Mouse (Mus musculus): ENCODE data around the gene Rere. TPM values are rescaled to one million over a fixed set of nuclear protein-coding genes. Genes with fewer than 3 reads are reported as not detected.
A peak's percentile ranks its signal among the peaks of the same experiment; 100 is the strongest.

The Rere gene
- polyA plus RNA-seq, 1 experiment from 2014 or later = 23.1 TPM

- no peak for ATAC-seq (ENCODE audit: insufficient read depth, low FRiP score)
- 30% methylated on average over 3 of the region's 3 CpGs for WGBS
- H3K9ac ChIP-seq (ENCODE audit: low read length) = no peak overlapping the region
- peak overlapping the region; percentile 57; the same call in 1 of the 2 replicates for H3K27ac ChIP-seq (ENCODE audit: low read length)
- peaks cover 70% of the 10 kb centered on the region for H3K4me1 ChIP-seq (ENCODE audit: control insufficient read depth, insufficient read depth, low read length)
- H3K4me3 ChIP-seq (replicated peaks; ENCODE audit: low read length) = no peak overlapping the region
- no peaks in the 10 kb centered on the region for H3K9me3 ChIP-seq (replicated peaks; ENCODE audit: control insufficient read depth, low read length)
- no peaks in the 10 kb centered on the region for H3K27me3 ChIP-seq (ENCODE audit: control insufficient read depth, insufficient read depth, low read length)
- no peak overlapping the region for H3K4me2 ChIP-seq (ENCODE audit: low read depth, low read length)
- no peaks in the 10 kb centered on the region for H3K36me3 ChIP-seq (ENCODE audit: control insufficient read depth, insufficient read depth, low read length)
These were observed 309.3 kb downstream of the Rere start for GRCm38 (mm10) chr4:150590621-150591282.

GRCm38 (mm10) chr4:150591602-150592001 lies 310.2 kb downstream of the Rere start:
- Histone ChIP-seq H3K9ac (ENCODE audit: low read length) (peak overlapping the region; percentile 13; the same call in 1 of the 2 replicates), H3K4me3 (replicated peaks; ENCODE audit: low read length) (no peak overlapping the region), H3K4me1 (ENCODE audit: control insufficient read depth, insufficient read depth, low read length) (peaks cover 67% of the 10 kb centered on the region), H3K27ac (ENCODE audit: low read length) (peak overlapping the region; percentile 57), H3K4me2 (ENCODE audit: low read depth, low read length) (no peak overlapping the region), H3K9me3 (replicated peaks; ENCODE audit: control insufficient read depth, low read length) (no peaks in the 10 kb centered on the region), H3K36me3 (ENCODE audit: control insufficient read depth, insufficient read depth, low read length) (no peaks in the 10 kb centered on the region), H3K27me3 (ENCODE audit: control insufficient read depth, insufficient read depth, low read length) (no peaks in the 10 kb centered on the region)
- ATAC-seq (ENCODE audit: insufficient read depth, low FRiP score) = no peak
- 39% methylated on average over 4 of the region's 4 CpGs for WGBS

GRCm38 (mm10) chr4:150592087-150592486 lies 310.6 kb downstream of the Rere start:
- Histone ChIP-seq H3K4me1 (ENCODE audit: control insufficient read depth, insufficient read depth, low read length) (peaks cover 62% of the 10 kb centered on the region), H3K27me3 (ENCODE audit: control insufficient read depth, insufficient read depth, low read length) (no peaks in the 10 kb centered on the region), H3K9ac (ENCODE audit: low read length) (no peak overlapping the region), H3K4me3 (replicated peaks; ENCODE audit: low read length) (no peak overlapping the region), H3K27ac (ENCODE audit: low read length) (peak overlapping the region; percentile 57; the same call in 1 of the 2 replicates), H3K4me2 (ENCODE audit: low read depth, low read length) (no peak overlapping the region), H3K36me3 (ENCODE audit: control insufficient read depth, insufficient read depth, low read length) (no peaks in the 10 kb centered on the region), H3K9me3 (replicated peaks; ENCODE audit: control insufficient read depth, low read length) (no peaks in the 10 kb centered on the region)
- ATAC-seq (ENCODE audit: insufficient read depth, low FRiP score) = no peak
- WGBS = 50% methylated on average over 6 of the region's 6 CpGs

- Histone ChIP-seq H3K9ac (ENCODE audit: low read length) (no peak overlapping the region), H3K27me3 (ENCODE audit: control insufficient read depth, insufficient read depth, low read length) (no peaks in the 10 kb centered on the region), H3K4me2 (ENCODE audit: low read depth, low read length) (no peak overlapping the region), H3K4me3 (replicated peaks; ENCODE audit: low read length) (no peak overlapping the region), H3K36me3 (ENCODE audit: control insufficient read depth, insufficient read depth, low read length) (no peaks in the 10 kb centered on the region), H3K27ac (ENCODE audit: low read length) (no peak overlapping the region), H3K9me3 (replicated peaks; ENCODE audit: control insufficient read depth, low read length) (no peaks in the 10 kb centered on the region), H3K4me1 (ENCODE audit: control insufficient read depth, insufficient read depth, low read length) (peaks cover 59% of the 10 kb centered on the region)
- no peak for ATAC-seq (ENCODE audit: insufficient read depth, low FRiP score)
- WGBS = 57% methylated on average over 4 of the region's 4 CpGs
These were observed 312.2 kb downstream of the Rere start for GRCm38 (mm10) chr4:150593473-150594217.

- H3K4me3 ChIP-seq (replicated peaks; ENCODE audit: low read length) = no peak overlapping the region
- 84% methylated on average over 4 of the region's 4 CpGs for WGBS
- H3K4me2 ChIP-seq (ENCODE audit: low read depth, low read length) = no peak overlapping the region
- H3K36me3 ChIP-seq (ENCODE audit: control insufficient read depth, insufficient read depth, low read length) = no peaks in the 10 kb centered on the region
- H3K4me1 ChIP-seq (ENCODE audit: control insufficient read depth, insufficient read depth, low read length) = peaks cover 61% of the 10 kb centered on the region
- H3K9me3 ChIP-seq (replicated peaks; ENCODE audit: control insufficient read depth, low read length) = no peaks in the 10 kb centered on the region
- no peak for ATAC-seq (ENCODE audit: insufficient read depth, low FRiP score)
- H3K27ac ChIP-seq (ENCODE audit: low read length) = no peak overlapping the region
- H3K9ac ChIP-seq (ENCODE audit: low read length) = no peak overlapping the region
- H3K27me3 ChIP-seq (ENCODE audit: control insufficient read depth, insufficient read depth, low read length) = no peaks in the 10 kb centered on the region
These were observed 312.9 kb downstream of the Rere start for GRCm38 (mm10) chr4:150594298-150594829.

GRCm38 (mm10) chr4:150595071-150595470 lies 313.6 kb downstream of the Rere start:
- H3K27ac ChIP-seq (ENCODE audit: low read length) = no peak overlapping the region
- H3K4me2 ChIP-seq (ENCODE audit: low read depth, low read length) = no peak overlapping the region
- WGBS = 58% methylated on average over 3 of the region's 3 CpGs
- no peaks in the 10 kb centered on the region for H3K36me3 ChIP-seq (ENCODE audit: control insufficient read depth, insufficient read depth, low read length)
- H3K4me1 ChIP-seq (ENCODE audit: control insufficient read depth, insufficient read depth, low read length) = peaks cover 63% of the 10 kb centered on the region
- no peak overlapping the region for H3K9ac ChIP-seq (ENCODE audit: low read length)
- no peaks in the 10 kb centered on the region for H3K9me3 ChIP-seq (replicated peaks; ENCODE audit: control insufficient read depth, low read length)
- no peak overlapping the region for H3K4me3 ChIP-seq (replicated peaks; ENCODE audit: low read length)
- ATAC-seq (ENCODE audit: insufficient read depth, low FRiP score) = peak; percentile 6; the same call in 1 of the 2 replicates
- no peaks in the 10 kb centered on the region for H3K27me3 ChIP-seq (ENCODE audit: control insufficient read depth, insufficient read depth, low read length)

- peaks cover 54% of the 10 kb centered on the region for H3K4me1 ChIP-seq (ENCODE audit: control insufficient read depth, insufficient read depth, low read length)
- H3K9me3 ChIP-seq (replicated peaks; ENCODE audit: control insufficient read depth, low read length) = no peaks in the 10 kb centered on the region
- no peak for ATAC-seq (ENCODE audit: insufficient read depth, low FRiP score)
- H3K27ac ChIP-seq (ENCODE audit: low read length) = no peak overlapping the region
- no peaks in the 10 kb centered on the region for H3K27me3 ChIP-seq (ENCODE audit: control insufficient read depth, insufficient read depth, low read length)
- H3K9ac ChIP-seq (ENCODE audit: low read length) = no peak overlapping the region
- WGBS = 68% methylated on average over 5 of the region's 5 CpGs
- H3K4me3 ChIP-seq (replicated peaks; ENCODE audit: low read length) = no peak overlapping the region
- H3K4me2 ChIP-seq (ENCODE audit: low read depth, low read length) = no peak overlapping the region
- H3K36me3 ChIP-seq (ENCODE audit: control insufficient read depth, insufficient read depth, low read length) = no peaks in the 10 kb centered on the region
These were observed 314.5 kb downstream of the Rere start for GRCm38 (mm10) chr4:150595991-150596390.

- H3K9ac ChIP-seq (ENCODE audit: low read length) = no peak overlapping the region
- 43% methylated on average over 1 of the region's 1 CpGs for WGBS
- H3K4me3 ChIP-seq (replicated peaks; ENCODE audit: low read length) = no peak overlapping the region
- H3K27me3 ChIP-seq (ENCODE audit: control insufficient read depth, insufficient read depth, low read length) = no peaks in the 10 kb centered on the region
- no peaks in the 10 kb centered on the region for H3K9me3 ChIP-seq (replicated peaks; ENCODE audit: control insufficient read depth, low read length)
- H3K36me3 ChIP-seq (ENCODE audit: control insufficient read depth, insufficient read depth, low read length) = no peaks in the 10 kb centered on the region
- no peak overlapping the region for H3K27ac ChIP-seq (ENCODE audit: low read length)
- ATAC-seq (ENCODE audit: insufficient read depth, low FRiP score) = no peak
- H3K4me1 ChIP-seq (ENCODE audit: control insufficient read depth, insufficient read depth, low read length) = peaks cover 35% of the 10 kb centered on the region
- no peak overlapping the region for H3K4me2 ChIP-seq (ENCODE audit: low read depth, low read length)
These were observed 317.2 kb downstream of the Rere start for GRCm38 (mm10) chr4:150598686-150599085.

All from stomach, embryonic 16.5 days (tissue).